Mouse (Mus musculus): ENCODE data around the gene Mical2. TPM values are rescaled to one million over a fixed set of nuclear protein-coding genes. Genes with fewer than 3 reads are reported as not detected.

Gene Mical2
- total RNA-seq, 2 experiments from 2014 or later: 300 to 329 TPM

DNA sequence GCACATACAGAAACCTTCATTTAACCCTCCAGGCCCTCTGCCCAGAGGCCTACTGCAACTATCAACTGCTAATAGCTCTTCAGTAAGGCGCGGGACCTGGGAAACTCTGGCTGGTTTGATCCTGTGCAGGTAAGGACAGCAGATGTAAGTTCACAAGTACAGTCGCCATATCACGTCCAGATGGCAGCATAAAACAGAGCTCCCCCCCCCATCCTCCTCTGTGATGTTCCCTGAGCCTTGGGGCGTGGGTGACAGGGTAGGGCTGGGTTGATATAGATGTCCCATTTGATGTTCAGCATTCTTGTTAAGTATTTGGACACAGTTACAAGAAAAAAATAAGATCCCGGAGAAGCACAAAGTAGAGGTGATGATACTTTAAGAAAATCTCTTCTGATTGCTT is 20.1 kb upstream of the Mical2 start:
- no peak for DNase-seq (ENCODE audit: extremely low spot score in 1 of 2, low spot score in 2 of 2)
- intact Hi-C loops (cut with DNase I): no loop called here

- DNase-seq (ENCODE audit: extremely low spot score in 1 of 2, low spot score in 2 of 2): no peak
- intact Hi-C loops (cut with DNase I): no loop called here
These were observed 17.9 kb upstream of the Mical2 start for GRCm38 (mm10) chr7:112207717-112208116.

GRCm38 (mm10) chr7:112208323-112209167 is 17.1 kb upstream of the Mical2 start:
- intact Hi-C loops (cut with DNase I): no loop called here
- no peak for DNase-seq (ENCODE audit: extremely low spot score in 1 of 2, low spot score in 2 of 2)

GRCm38 (mm10) chr7:112209621-112210020 is 16.0 kb upstream of the Mical2 start:
- intact Hi-C loops (cut with DNase I): no loop called here
- DNase-seq (ENCODE audit: extremely low spot score in 1 of 2, low spot score in 2 of 2): no peak

DNA sequence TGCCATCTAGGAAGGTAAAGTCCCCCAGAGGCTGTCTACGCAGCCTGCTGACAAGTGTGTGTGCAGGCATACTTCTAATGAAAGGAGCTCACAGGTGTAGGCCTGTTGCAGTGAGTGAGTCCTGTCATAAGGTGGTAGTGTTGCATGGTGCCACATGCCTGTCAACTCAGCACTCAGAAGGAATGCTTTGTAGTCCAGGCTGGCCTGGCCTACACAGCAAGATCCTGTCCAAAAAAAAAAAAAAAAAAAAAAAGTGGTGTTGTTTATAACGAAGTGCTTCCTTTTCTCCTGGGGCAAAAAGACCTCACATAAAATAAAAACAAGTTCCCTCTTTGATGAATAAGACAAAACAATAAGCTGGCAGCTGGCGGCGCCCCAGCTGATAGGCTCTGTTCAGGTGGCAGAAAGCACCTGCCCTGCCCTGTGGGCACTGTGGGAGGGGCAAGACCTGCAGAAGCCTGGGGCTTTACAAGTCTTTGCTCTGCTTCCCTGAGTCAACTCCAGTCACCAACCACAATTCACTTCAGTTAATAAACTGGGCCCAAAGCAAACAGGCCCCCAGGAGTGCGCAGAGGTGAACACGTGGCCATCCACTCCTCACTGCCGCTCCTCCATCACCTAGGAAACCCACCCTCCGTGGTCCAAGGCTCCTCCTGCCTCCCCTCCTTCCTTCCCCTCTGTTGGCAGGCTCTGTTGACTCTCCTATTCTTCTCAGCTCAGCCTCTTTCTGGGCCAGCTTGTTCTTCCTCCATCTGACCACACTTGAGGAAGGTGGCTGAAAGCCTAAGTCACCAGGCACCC is 12.5 kb upstream of the Mical2 start:
- intact Hi-C loops (cut with DNase I): no loop called here
- DNase-seq (ENCODE audit: extremely low spot score in 1 of 2, low spot score in 2 of 2): peak in 1 of 2 experiments; percentile 62

DNA sequence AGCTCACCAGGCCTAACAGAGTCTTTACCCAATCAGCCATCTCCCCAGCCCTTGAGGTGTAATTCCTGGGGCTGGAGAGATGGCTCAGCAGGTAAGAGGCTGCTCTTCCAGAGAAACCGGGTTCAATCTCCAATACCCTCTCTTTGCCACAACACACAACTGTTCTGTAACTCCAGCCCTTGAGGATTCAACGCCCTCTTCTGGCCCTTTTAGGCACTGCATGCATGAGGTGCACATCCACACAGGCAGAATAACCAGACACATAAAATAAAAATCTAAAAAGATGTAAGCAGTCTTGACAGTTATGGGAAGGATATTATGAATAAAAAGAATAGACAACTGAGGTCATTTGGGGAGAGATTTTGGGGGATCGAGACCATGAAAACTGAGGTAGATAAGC is 9.8 kb upstream of the Mical2 start:
- intact Hi-C loops (cut with DNase I): no loop called here
- no peak for DNase-seq (ENCODE audit: extremely low spot score in 1 of 2, low spot score in 2 of 2)

DNA sequence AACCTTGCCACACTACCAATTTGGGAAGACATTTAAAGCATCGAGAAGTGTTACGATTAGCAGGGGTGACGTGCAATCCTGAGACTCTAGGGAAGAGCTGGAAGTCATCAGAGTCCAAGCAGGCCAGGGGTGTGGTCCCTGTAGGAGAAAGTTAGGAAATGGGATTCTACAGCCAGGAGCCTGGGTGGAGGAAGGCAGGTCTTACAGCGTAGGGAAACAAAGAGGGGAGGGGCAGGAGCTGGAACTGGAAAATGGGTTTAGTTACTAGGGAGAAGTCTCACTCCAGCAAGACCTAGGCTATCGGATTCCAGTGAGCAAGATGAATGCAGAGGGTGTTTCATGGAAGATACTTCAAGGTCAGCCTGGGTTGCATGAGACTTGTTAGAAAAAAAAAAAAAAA is 8.9 kb upstream of the Mical2 start:
- DNase-seq (ENCODE audit: extremely low spot score in 1 of 2, low spot score in 2 of 2): no peak
- intact Hi-C loops (cut with DNase I): no loop called here

DNA sequence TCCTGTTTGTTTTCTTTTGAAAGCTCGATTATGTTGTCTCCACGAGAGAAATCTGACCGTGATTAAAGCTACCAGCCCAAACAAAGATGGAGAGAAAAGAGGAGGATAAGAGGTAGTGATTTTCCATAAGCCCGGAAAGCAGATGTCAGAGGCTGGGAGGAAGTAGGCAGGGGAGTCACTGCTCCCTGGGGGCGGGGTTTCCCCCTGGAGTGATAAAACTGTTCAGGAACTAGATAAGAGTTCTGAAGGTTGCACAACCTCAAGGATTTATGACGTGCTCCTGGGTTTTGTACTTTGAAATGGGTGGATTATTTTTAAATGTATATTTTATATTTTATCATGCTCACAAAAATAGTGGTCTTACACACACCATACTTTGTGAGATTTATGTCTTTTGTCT is 8.4 kb upstream of the Mical2 start:
- intact Hi-C loops (cut with DNase I): no loop called here
- DNase-seq (ENCODE audit: extremely low spot score in 1 of 2, low spot score in 2 of 2): no peak

DNA sequence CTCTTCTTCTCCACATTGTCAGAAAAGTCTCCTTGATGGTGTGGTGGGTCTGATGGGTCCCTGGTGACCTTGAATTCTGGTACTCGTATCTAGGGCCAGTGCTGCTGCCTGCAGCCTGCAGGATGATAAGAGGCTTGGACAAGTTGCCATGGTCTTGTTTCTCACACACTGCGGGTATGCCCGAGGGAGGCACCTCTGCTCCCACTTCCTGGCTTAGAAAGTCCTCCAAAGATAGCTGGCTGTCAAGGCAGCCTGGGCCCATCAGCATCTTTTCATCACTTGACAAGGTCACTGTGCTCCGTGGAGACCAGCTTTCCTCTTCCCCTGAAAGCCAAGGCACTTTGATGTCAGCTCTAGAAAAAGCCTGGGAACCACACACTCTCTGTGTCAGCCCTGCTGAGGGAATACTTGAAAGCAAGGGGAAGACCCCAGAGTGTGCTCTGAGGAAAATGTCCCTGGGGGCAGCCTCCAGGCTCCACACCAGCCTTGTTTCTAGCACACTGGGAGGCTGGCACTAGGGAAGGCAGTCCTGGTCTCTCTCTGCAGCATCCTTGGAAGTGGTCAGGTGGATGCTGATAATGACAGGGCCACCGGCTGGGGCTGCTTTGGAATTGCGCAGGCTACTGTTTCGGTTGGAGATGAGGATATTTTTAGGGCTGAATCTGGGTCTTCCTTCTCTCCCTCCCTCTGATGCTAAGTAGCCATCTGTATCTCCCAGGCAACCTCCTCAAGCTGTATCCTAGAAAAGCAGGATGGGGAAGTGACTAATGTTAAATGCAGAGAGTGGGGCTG is 2.7 kb upstream of the Mical2 start:
- intact Hi-C loops (cut with DNase I): no loop called here
- DNase-seq (ENCODE audit: extremely low spot score in 1 of 2, low spot score in 2 of 2): peak in 1 of 2 experiments; percentile 75

- intact Hi-C loops (cut with DNase I): loop anchor here (5.0 kb wide), 1 partner anchor 43 kb away; no protein-coding TSS in a partner anchor
- DNase-seq (ENCODE audit: extremely low spot score in 1 of 2, low spot score in 2 of 2): no peak
These were observed 802 bp upstream of the Mical2 start for GRCm38 (mm10) chr7:112224854-112225253.

- intact Hi-C loops (cut with DNase I): loop anchor here (5.0 kb wide), 1 partner anchor 44 kb away; no protein-coding TSS in a partner anchor
- DNase-seq (ENCODE audit: extremely low spot score in 1 of 2, low spot score in 2 of 2): no peak
These were observed 1.0 kb downstream of the Mical2 start for GRCm38 (mm10) chr7:112226446-112227265.

DNA sequence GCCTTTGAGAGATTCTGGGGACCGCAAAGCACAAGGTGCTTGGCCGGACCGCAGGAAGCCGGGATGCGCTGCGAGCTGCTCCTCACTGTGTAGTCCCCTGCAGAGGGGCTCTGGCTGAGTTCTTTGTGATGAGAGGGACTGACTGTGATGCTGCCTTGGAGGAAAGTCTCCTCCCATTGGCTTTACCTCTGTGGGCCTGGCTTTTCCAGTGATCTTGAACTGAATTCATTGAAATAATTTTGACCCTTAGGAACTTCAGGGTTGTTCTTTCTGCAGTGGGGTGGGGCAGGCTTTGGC is 1.6 kb downstream of the Mical2 start:
- intact Hi-C loops (cut with DNase I): loop anchor here (5.0 kb wide), 1 partner anchor 45 kb away; no protein-coding TSS in a partner anchor
- no peak for DNase-seq (ENCODE audit: extremely low spot score in 1 of 2, low spot score in 2 of 2)

DNA sequence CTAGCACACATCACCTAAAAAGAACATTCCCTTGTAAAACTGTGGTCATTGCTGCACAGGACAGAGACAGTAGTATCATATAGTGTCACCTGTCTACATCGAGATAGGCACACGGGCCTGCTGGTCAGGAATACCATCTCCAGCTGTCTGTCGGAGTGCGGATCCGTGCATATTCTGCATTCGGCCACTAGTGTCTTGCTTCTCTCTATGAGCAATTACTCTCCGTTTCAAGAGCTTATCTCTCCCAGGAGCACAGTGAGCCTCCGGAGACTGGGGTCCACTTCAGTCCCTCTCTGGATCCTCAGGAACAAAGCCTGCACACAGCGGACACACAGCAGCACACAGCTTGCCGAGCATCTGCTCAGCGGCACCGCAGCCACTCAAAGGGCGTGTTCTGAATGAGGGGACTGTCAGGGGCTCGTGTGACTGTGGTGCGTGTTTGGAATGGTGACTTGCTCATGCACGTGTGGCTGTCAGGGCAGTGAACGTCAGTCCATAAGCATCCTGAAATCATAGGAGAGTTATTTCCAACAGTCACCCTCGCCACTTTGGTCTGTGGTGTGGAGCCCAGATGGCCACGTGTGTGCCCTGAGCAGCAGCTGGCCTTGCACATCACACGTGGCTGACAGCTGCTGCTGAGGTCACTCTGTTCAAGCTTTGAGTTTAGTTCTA is 3.3 kb downstream of the Mical2 start:
- no peak for DNase-seq (ENCODE audit: extremely low spot score in 1 of 2, low spot score in 2 of 2)
- intact Hi-C loops (cut with DNase I): loop anchor here (5.0 kb wide), 1 partner anchor 47 kb away; no protein-coding TSS in a partner anchor

- intact Hi-C loops (cut with DNase I): no loop called here
- no peak for DNase-seq (ENCODE audit: extremely low spot score in 1 of 2, low spot score in 2 of 2)
These were observed 6.1 kb downstream of the Mical2 start for GRCm38 (mm10) chr7:112231731-112232130.

- intact Hi-C loops (cut with DNase I): no loop called here
- DNase-seq (ENCODE audit: extremely low spot score in 1 of 2, low spot score in 2 of 2): peak; percentile 45 to 79
These were observed 7.8 kb downstream of the Mical2 start for GRCm38 (mm10) chr7:112233345-112234005.

- no peak for DNase-seq (ENCODE audit: extremely low spot score in 1 of 2, low spot score in 2 of 2)
- intact Hi-C loops (cut with DNase I): no loop called here
These were observed 8.8 kb downstream of the Mical2 start for GRCm38 (mm10) chr7:112234410-112234809.

DNA sequence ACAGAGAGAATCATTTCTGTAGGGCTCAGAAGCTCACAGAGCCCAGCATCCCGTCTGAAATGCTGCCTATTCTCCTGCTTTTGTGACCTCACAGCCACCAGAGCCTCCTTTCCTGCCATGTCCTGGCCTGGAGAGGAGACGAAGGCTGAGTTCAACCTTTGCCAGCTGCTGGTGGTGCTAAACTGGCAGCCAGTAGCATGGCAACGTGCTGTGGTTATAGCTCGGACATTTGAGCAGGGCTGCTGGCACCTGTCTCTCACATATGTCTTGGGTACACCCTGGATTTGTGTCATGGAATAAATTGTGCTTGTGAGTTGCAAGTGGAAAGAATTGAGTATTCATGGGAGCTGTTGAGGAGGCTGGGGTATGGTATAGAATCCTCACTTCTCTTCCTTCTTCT is 9.8 kb downstream of the Mical2 start:
- DNase-seq (ENCODE audit: extremely low spot score in 1 of 2, low spot score in 2 of 2): no peak
- intact Hi-C loops (cut with DNase I): no loop called here

Measured in left cerebral cortex, postnatal 10 days (tissue).